Mouse (Mus musculus): ENCODE data around the gene Bst2.

GRCm38 (mm10) chr8:71579009-71579408 lies 41.8 kb upstream of the Bst2 start:
- no peak for TF ChIP-seq CTCF (IDR thresholded peaks at IDR 0.05; ENCODE audit: borderline replicate concordance, extremely low read depth, insufficient read depth, insufficient read length)
- TF ChIP-seq POLR2A (IDR thresholded peaks at IDR 0.05; ENCODE audit: borderline replicate concordance, extremely low read depth, insufficient read depth, insufficient read length, poor library complexity, severe bottlenecking) = no peak

Measured in brain, embryonic 14.5 days (tissue).